Mouse (Mus musculus) embryonic stem cell, embryonic (primary cell): ENCODE data around the gene Mrpl42.
"Not testable (repeated sequence)": the region's sequence is repeated elsewhere in the genome, so short reads cannot be mapped to it uniquely, and the experiment has no call there.

Source experiments
- CTCF ChIA-PET, 4 experiments: fragments of 300-600 bp in 2 of 4; fragments of 350-600 bp in 2 of 4; sonication (Branson Sonifier 250); formaldehyde crosslinking; loops; one replicate each; lab custom pipeline; 2022; ENCODE audit warnings: inconsistent platforms in 2 of 4; lab: Charles Lee
- POLR2A ChIA-PET, 4 experiments: fragments of 300-600 bp in 2 of 4; fragments of 350-600 bp in 2 of 4; sonication (Branson Sonifier 250); formaldehyde crosslinking; loops; one replicate each; lab custom pipeline; 2022; ENCODE audit warnings: antibody characterized with exemption in 4 of 4, inconsistent platforms in 1 of 4; lab: Charles Lee

Mrpl42 gene

DNA sequence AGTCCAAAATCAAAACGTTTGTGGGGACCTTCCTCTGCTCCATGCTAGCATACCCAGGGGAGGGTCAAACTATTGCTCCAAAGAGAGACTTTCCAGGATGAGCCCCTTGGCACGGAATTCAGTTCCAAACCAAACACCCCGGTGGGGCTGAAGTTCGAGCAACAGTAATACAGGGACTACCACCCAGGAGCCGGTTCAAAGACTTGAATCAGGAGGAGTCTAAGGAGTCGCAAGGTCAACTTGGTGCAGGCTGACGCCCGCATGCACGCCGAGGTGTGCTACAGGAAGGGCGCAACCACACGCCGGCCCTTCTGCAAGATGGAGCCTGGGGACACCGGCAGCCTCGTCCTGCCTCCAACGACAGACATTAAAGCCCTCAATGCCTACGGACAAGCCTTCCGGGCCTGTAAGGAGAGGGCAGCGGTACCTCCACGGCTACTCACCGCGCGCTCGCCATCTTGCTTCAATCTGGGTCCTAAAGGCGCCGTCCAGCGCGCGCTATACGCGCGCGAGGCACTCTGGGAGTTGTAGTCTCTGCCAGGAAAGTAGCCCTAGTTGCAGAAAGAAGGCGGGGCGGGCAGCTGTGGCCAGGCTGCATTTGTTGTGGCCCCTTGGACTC, at the start of gene Mrpl42:
Gene Mrpl42, minus strand, starts transcription at position 478 of the 619 bp plus-strand sequence.
- ChIA-PET CTCF (interaction anchor here in 2 of 4 experiments (0.6 to 0.9 kb wide), 2 partner anchors 11 to 28 kb away, joined by 3 read pairs; no protein-coding TSS in a partner anchor), POLR2A (interaction anchor here (0.6 to 14.0 kb wide), 23 partner anchors 8 to 390 kb away, joined by 3 to 143 read pairs (median 3); partner anchors contain the start of genes Ube2n (in 4 of the 4), Nudt4 (in 1 of the 4) and Socs2 (in 1 of the 4))

DNA sequence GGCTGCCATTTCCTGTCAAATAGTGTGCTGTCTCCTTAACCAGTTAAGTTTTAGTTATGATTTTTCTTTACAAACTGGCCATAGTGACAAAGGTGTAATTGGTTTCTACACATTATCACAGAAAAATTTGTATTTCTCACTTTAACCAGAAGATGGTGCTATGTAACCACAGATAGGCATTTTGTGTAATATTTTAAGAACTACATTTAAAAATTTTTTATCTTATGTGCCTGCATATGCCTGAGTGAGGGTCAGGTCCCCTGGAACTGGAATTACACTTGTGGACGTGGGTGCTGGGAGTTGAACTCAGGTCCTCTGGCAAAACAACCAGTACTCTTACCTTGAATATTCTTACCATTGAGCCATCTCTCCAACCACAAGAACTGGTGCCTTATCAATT, 48.8 kb upstream of the Mrpl42 start:
- CTCF ChIA-PET, result interaction anchor here in 2 of 4 experiments (0.7 to 1.3 kb wide), 3 partner anchors 261 to 342 kb away, joined by 3 read pairs; no protein-coding TSS in a partner anchor
- POLR2A ChIA-PET, result interaction anchor here in 3 of 4 experiments (0.6 to 2.9 kb wide), 11 partner anchors 9 to 342 kb away, joined by 3 to 11 read pairs (median 4); partner anchors contain the start of genes Ube2n (in 2 of the 3) and Nudt4 (in 1 of the 3)

- CTCF ChIA-PET, result not testable (repeated sequence)
- POLR2A ChIA-PET, result interaction anchor here in 3 of 4 experiments (0.6 to 2.9 kb wide), 8 partner anchors 11 to 34 kb away, joined by 3 to 11 read pairs (median 4); partner anchors contain the start of genes Ube2n (in 2 of the 3) and Nudt4 (in 1 of the 3)
Measured at GRCm38 (mm10) chr10:95549080-95549479, 47.3 kb upstream of the Mrpl42 start.

- CTCF ChIA-PET, result interaction anchor here in 1 of 4 experiments (0.6 kb wide), 1 partner anchor 9 kb away, joined by 9 read pairs; no protein-coding TSS in a partner anchor
- POLR2A ChIA-PET, result interaction anchor here in 2 of 4 experiments (0.6 to 2.9 kb wide), 5 partner anchors 11 to 34 kb away, joined by 3 to 11 read pairs (median 4); partner anchors contain the start of genes Nudt4 (in 1 of the 2) and Ube2n (in 1 of the 2)
Measured at GRCm38 (mm10) chr10:95548154-95548826, 46.5 kb upstream of the Mrpl42 start.

GRCm38 (mm10) chr10:95546178-95546577, 44.4 kb upstream of the Mrpl42 start:
- CTCF ChIA-PET, result interaction anchor here in 1 of 4 experiments (0.8 kb wide), 1 partner anchor 9 kb away, joined by 3 read pairs; no protein-coding TSS in a partner anchor

GRCm38 (mm10) chr10:95545051-95545450, 43.3 kb upstream of the Mrpl42 start:
- ChIA-PET CTCF (no interaction called here), POLR2A (interaction anchor here in 3 of 4 experiments (0.6 to 2.6 kb wide), 13 partner anchors 9 to 349 kb away, joined by 3 to 13 read pairs (median 5); partner anchors contain the start of gene Nudt4 (in 1 of the 3))

More at GRCm38 (mm10) chr10:95546178-95546577, 44.4 kb upstream of the Mrpl42 start:
- POLR2A ChIA-PET, result interaction anchor here in 3 of 4 experiments (0.8 to 2.6 kb wide), 28 partner anchors 8 to 348 kb away, joined by 3 to 13 read pairs (median 4); partner anchors contain the start of genes Ube2n (in 2 of the 3), Mrpl42 (in 1 of the 3) and Nudt4 (in 1 of the 3)

- POLR2A ChIA-PET, result interaction anchor here in 2 of 4 experiments (0.9 to 2.6 kb wide), 10 partner anchors 9 to 347 kb away, joined by 3 to 13 read pairs (median 6); partner anchors contain the start of genes Nudt4 (in 1 of the 2) and Ube2n (in 1 of the 2)
- CTCF ChIA-PET, result interaction anchor here in 1 of 4 experiments (0.6 kb wide), 2 partner anchors 9 to 79 kb away, joined by 5 to 8 read pairs; no protein-coding TSS in a partner anchor
Measured at GRCm38 (mm10) chr10:95544651-95545050, 42.9 kb upstream of the Mrpl42 start.

DNA sequence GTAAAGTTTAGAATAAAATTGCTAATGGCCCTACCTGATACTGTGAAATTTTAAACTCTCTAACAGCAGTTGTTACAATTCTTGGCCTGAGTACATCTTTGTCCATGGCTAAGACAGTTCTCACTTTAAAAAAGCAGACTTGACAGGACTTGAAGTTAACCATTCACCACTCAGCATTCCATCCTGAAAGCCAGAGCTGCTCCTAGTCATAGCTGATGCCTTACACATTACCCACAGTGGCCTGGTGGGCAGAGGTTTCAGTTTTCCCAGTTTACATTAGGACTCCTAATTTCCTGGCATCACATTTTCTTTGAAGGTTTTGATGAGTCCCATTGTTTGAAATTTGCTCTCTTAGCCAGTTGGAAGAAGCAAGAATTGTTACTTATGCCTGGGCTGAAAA, 42.3 kb upstream of the Mrpl42 start:
- CTCF ChIA-PET, result interaction anchor here in 1 of 4 experiments (0.6 kb wide), 2 partner anchors 8 to 80 kb away, joined by 5 to 8 read pairs; no protein-coding TSS in a partner anchor
- POLR2A ChIA-PET, result interaction anchor here in 1 of 4 experiments (0.9 to 2.6 kb wide), 5 partner anchors 24 to 348 kb away, joined by 3 to 10 read pairs (median 3); partner anchors contain the start of gene Ube2n

DNA sequence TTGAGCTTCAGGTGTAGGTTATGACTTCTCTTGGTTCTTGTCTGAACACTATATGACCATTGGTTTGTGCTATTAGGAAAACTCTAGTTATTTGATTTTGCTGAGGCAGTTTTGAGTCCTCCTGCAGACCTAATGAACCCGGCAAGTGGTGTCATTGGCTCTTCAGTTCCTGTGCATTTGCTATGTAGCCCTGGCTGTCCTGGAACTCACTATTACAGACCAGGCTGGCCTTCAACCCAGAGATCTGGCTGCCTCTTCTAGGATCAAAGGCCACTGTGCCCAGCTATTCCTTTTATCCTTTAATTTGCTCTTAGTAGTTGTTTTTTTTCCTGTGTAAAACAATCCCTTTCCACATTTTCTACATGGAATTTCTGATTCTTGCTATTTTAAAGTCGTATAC, 41.6 kb upstream of the Mrpl42 start:
- ChIA-PET POLR2A (interaction anchor here in 2 of 4 experiments (0.6 to 1.2 kb wide), 4 partner anchors 24 to 129 kb away, joined by 3 to 6 read pairs (median 4); partner anchors contain the start of gene Ube2n (in 1 of the 2)), CTCF (no interaction called here)

DNA sequence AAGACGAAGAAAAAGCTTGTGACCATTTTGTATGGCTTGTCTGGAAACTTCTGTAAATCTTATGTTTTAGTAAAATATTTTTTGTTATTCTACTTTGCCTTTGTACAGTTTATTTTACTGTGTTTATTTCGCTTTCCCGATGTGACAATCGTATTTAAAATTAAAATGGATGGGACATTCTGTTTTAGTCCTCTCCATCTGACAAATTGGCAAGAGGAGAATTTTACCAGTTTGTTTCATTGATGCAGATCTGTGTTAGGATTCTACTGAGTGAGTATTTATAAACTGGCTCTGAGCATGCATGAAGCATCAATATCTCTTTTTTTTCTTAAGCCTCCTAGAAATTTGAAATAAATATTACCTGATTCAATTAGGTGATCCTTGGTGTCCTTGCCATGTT, 41.2 kb upstream of the Mrpl42 start:
- CTCF ChIA-PET, result no interaction called here
- POLR2A ChIA-PET, result interaction anchor here in 2 of 4 experiments (0.6 to 1.9 kb wide), 3 partner anchors 11 to 129 kb away, joined by 3 to 6 read pairs (median 5); no protein-coding TSS in a partner anchor

GRCm38 (mm10) chr10:95539841-95540240, 38.1 kb upstream of the Mrpl42 start:
- ChIA-PET CTCF (no interaction called here), POLR2A (interaction anchor here in 2 of 4 experiments (0.7 to 2.0 kb wide), 5 partner anchors 13 to 1077 kb away, joined by 3 to 6 read pairs (median 3); no protein-coding TSS in a partner anchor)

DNA sequence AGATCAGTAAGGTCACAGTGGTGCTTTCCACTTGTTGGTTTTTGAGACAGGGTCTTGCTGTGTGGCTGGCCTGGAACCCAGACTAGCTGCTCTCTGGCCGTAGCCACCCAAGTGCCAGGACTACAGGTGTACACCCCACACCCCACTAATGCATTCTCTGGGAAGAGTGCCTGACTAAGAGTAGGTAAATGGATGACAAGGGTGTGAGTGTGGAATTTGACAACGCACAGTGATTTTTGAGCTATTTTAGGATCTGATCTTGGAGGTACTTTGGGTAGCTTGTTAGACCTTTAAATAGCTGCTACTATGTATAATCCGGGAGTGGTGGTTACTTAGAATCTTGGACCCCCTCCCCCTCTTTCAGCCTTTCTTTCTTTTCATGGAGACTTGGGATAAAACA, 37.5 kb upstream of the Mrpl42 start:
- POLR2A ChIA-PET, result interaction anchor here in 3 of 4 experiments (0.5 to 2.2 kb wide), 7 partner anchors 12 to 1077 kb away, joined by 3 to 6 read pairs (median 3); no protein-coding TSS in a partner anchor
- CTCF ChIA-PET, result no interaction called here

DNA sequence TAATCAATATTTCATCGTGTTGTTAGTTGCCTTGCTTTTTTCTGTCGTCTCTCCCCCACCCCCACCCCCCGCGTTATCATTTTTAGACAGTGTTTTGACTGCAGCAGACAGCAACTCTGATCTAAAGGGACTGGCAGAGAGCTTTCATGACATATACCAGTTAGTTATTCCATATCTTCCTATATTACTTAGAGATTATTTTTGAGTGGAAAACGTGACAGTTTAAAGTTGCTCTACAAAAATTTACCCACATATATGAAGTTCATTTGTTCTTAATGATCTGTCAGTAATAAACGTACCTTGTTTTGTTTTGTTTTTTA, 34.4 kb upstream of the Mrpl42 start:
- POLR2A ChIA-PET, result interaction anchor here in 2 of 4 experiments (0.6 to 1.6 kb wide), 6 partner anchors 9 to 990 kb away, joined by 3 to 7 read pairs (median 4); partner anchors contain the start of gene Ube2n (in 1 of the 2)
- CTCF ChIA-PET, result interaction anchor here (0.5 to 1.5 kb wide), 9 partner anchors 8 to 497 kb away, joined by 3 to 9 read pairs (median 3); no protein-coding TSS in a partner anchor

DNA sequence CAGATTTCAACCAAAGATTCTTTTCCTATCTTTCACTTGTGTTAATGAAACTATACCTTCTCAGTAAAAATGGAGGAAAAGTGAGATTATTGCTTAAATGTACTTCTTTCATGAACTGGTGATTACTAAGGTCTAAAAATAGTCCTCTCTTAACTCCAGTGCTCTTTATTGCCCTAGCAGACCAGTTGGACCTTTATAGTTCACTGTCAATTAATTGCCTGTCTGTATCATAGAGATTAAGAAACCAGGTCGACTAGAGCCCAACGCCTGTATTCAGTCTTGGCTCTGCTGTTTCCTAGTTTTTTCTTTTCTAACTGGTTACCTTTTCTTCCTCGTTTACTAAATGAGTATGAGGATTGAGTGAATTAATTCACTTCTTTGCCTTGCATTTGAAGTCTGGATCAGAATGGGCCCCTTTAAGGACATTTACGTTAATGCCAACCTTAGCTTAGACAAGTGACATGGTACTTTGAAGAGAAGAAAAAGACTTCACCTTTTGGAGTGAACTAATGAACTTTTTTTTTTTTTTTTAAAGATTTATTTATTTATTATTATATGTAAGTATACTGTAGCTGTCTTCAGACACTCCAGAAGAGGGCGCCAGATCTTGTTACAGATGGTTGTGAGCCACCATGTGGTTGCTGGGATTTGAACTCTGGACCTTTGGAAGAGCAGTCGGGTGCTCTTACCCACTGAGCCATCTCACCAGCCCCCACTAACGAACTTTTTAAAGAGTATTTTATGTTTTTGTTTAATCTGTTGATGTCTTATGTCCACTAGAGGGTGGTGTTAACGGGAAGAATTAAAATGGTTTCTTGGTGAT, 33.9 kb upstream of the Mrpl42 start:
- ChIA-PET CTCF (interaction anchor here (0.6 to 0.8 kb wide), 7 partner anchors 9 to 388 kb away, joined by 3 to 9 read pairs (median 4); no protein-coding TSS in a partner anchor), POLR2A (interaction anchor here in 2 of 4 experiments (0.6 to 1.6 kb wide), 5 partner anchors 10 to 989 kb away, joined by 3 to 6 read pairs (median 3); partner anchors contain the start of gene Ube2n (in 1 of the 2))

GRCm38 (mm10) chr10:95533382-95533781, 31.6 kb upstream of the Mrpl42 start:
- ChIA-PET POLR2A (interaction anchor here (0.7 to 6.8 kb wide), 23 partner anchors 12 to 1076 kb away, joined by 3 to 129 read pairs (median 3); partner anchors contain the start of genes Ube2n (in 2 of the 4) and Eea1 (in 1 of the 4)), CTCF (interaction anchor here in 2 of 4 experiments (0.7 to 1.0 kb wide), 4 partner anchors 20 to 520 kb away, joined by 3 to 5 read pairs (median 3); no protein-coding TSS in a partner anchor)

DNA sequence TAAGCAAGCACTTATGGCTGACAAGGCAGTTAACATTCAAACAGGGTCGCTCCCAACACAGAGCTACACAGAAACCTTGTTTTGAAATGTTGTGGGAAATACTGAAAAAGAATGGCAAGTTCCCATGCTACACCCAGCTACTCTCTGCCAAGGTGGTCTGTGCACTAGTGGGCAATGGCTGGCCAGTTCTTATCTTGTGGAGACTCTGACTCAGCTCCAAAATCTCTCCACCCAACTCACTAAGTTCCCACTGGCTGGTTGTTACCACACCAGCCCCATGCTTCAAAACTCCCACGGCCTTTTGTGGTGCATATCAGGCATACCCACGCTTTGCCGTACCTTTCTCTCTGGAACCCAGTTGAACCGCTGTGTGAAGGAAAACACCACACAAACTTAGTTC, 31.2 kb upstream of the Mrpl42 start:
- ChIA-PET POLR2A (interaction anchor here (0.7 to 6.8 kb wide), 19 partner anchors 12 to 407 kb away, joined by 3 to 129 read pairs (median 4); partner anchors contain the start of genes Ube2n (in 3 of the 4) and Eea1 (in 1 of the 4)), CTCF (interaction anchor here in 2 of 4 experiments (0.6 to 1.0 kb wide), 2 partner anchors 66 to 325 kb away, joined by 3 to 7 read pairs; no protein-coding TSS in a partner anchor)
